Mouse (Mus musculus) bone marrow macrophage, adult 2 months (primary cell): ENCODE measurements around the gene St6galnac1.

Experiments used
- CTCF ChIP-seq: IDR thresholded peaks from 2 replicates; pipeline ENCODE4 v1.5.1; 2012; ENCODE audit warnings: low read depth, mild to moderate bottlenecking, low read length, moderate library complexity
- POLR2A ChIP-seq: IDR thresholded peaks from 2 replicates; pipeline ENCODE4 v1.6.1; 2012; ENCODE audit warnings: mild to moderate bottlenecking, low read depth, low read length, borderline replicate concordance

- TF ChIP-seq CTCF (no peak), POLR2A (no peak)
Observed at GRCm38 (mm10) chr11:116753674-116754470, 21.4 kb downstream of the St6galnac1 start.
